Mouse (Mus musculus) 416B (cell line): ENCODE data around the gene Cntnap5b.

Source experiments
- DNase-seq: peaks from one replicate; pipeline ENCODE4 v3.0.0; 2011; ENCODE audit warnings: low read depth

Gene Cntnap5b

DNA sequence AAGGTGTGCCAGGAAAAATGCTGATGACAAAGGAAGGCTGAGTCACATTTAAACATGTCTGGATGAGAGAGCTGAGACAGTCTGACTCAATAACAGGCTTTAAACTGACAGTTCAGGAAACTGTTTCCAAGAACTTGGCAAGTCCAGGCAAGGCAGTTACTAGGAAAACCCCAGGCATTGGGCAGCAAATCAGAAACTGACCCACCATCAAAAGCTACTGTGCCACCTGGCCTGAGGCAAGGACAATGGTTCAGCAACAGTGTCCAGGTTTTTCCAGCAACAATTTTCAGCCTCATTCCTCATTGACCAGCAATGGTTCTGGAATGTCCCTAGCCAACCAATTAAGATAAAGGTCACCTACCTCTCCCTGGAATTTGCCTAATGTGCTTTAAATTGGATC lies 399.0 kb downstream of the Cntnap5b start:
- DNase-seq = no peak

DNA sequence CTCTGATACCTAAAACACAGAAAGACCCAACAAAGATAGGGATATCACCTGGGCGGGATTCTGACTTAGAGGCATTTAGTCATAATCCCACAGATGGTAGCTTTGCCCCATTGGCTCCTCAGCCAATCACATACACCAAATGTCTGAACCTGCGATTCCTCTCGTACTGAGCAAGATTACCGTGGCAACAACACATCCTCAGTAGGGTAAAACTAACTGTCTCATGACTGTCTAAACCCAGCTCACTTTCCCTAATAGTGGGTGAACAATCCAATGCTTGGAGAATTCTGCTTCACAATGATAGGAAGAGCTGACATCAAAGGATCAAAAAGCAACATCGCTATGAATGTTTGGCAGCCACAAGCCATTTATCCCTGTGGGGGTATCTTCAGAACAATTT lies 407.5 kb downstream of the Cntnap5b start:
- peak; percentile 96 for DNase-seq

DNA sequence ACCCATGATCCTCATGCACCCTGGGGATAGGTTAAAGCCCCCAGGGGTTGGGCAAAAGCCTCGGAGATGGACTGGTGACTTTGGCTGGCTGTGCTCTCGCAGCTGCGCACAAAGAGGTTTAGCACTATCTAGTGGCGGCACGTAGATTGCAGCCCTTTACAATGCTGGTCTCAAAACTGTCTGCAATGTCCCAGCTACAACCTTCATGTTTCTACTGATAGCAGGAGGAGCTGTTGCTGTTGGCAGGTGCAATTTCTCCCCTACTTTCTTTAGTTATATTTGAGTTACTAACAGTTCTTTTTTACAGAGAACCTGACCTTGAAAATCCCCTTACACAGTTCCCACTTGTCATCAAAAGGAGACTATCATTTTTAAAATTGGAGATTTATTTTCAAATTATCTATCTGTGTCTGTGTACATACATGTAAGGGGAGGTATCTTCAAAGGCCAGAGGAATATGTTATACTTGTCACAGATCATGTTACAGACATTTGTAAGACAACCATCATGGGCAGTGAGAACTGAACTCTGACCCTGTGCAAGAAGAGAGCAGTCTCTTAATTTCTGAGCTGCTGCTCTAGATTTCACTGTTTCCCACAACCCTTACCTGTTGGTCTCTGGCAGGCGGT lies 459.5 kb downstream of the Cntnap5b start:
- no peak for DNase-seq

DNA sequence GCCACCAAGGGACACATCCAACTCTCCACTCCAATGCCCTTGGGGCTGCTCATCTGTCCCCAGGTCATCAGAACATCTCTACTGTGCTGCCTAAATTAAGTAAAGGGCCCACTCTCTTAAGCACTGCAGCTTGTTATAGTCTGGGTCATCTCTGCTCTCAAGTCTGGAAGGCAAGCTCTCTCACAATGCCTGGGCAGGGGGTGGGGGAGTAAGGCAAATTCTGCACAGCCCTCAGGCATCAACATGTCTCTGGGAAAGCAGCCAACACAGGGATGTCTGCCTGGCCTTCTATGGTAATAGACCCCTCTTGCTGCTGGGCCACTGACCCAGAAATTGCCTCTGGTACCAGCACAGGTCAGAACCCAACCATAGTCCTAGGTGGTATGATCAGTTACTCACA lies 479.4 kb downstream of the Cntnap5b start:
- no peak for DNase-seq

DNA sequence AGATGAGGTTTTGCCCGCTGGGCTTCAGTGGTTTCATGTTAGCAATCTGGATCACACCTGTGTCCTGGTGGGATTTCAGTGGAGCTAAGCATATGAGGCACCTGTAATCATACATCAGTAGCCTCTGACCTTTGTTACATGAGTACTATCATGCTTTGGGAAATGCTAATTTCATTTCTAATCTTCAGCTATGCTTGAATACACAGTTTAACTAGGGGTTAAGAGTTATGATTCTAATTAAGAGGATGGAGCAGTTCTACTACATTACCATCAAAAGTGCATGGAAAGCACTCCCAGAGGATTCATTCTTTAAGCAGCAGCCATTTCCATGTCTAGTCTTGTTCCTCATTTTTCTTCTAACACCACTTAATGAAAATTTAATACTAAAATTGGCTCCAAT lies 538.1 kb downstream of the Cntnap5b start:
- DNase-seq = no peak

DNA sequence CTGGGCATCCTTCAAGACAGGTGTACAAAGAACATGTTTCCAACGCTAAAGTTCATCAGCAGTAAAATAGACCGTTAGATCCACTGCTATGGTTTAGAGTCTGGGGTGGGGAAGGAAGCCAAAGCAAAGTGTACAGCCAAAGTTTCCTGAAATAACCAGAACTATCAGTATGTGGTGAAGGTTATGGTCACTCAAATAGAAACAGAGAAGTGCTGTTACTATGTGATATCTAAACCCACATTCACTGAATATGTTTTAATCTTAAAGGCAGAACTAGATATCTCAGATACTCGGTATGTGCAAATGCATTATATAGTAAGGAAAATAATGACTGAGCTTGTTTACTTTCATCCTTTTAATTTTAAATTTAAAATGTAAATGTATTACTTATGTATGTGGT lies 558.5 kb downstream of the Cntnap5b start:
- DNase-seq = no peak

DNA sequence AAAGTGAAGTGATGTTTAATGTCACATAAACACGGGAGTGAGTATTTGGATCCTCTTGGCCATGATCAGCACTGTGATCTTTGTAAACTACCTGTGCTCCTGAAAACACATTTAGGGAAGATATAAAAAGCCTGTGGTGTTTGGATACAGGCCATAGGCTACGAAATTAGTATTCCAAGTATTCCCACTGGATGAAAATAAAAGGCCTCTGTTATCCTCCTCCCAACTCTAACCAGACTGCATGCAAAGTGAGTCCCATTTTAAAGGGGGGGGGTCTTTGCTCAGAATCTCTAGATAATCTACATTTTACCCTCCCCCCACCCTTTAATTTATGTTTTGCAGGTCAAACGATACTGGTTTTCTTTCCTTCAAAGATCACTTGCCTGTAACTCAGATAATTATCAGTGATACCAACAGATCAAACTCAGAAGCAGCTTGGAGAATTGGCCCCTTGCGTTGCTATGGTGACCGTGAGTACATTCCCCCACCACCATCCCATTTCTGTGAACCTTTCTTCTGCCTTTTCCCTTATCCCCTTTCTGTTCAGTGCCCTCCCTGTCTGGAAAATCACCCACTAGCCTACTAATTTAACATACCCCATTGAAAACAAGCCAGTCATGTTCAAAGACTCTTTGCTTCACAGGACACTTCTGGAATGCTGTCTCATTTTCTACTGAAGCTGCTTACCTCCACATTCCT lies 597.0 kb downstream of the Cntnap5b start:
- no peak for DNase-seq

DNA sequence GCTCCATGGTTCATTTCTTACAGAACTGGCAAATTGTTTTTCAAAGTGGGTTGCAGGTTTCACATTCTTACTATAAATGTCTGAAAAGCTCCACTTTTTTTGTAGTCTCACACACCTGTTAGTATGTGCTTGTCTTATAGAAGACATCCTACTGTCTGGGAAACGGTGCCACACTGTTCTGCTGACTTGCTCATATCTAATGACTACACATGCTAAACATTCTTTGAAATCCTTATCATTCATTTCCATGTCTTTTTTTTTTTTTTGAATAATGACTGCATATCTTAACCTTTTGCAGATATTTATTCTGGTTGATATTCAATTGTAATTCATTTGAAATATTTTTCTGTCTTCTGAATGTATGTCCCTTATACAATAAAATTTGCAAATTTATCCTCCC lies 613.7 kb downstream of the Cntnap5b start:
- DNase-seq = no peak

DNA sequence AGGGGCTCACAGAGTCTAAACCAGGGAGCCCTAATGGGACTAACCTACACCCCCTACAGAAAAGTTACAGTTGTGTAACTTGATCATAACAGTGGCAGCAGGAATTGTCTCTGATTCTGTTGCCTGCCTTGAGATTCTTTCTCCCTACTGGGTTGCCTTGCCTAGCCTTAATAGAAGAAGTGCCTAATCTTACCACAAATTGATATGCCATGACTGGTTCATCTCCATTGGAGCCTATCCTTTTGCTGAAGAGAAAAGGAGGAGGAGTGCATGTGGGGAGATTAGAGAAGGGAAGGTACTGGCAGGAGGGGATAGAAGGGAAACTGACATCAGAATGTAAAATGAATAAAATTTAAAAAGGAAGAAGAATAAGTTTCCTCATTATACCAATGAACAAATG lies 621.5 kb downstream of the Cntnap5b start:
- DNase-seq = no peak

DNA sequence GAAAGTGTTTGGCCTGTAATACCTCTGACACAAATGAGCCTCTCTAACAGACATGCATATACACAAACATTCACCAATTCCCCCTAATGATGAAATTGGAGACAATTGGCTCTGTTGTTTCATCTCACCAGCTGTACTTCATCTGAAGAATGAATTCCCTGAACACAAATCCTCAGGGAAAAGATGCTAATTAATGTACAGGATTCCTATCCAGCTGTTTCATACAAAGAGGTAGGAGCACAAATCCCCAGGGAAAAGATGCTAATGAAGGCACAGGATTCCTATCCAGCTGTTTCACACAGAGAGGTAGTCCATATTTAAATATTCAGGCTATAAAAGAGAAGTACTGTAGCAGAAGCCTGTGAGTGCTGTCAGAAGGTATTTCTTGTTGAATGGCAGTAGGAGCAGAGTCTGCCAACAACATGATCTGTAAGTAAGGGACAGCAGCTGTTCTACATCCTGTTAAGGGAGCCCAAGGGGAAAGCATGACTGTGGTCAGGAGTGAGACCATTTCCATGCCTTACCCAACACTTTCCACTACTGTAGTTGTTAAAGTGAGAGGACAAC lies 644.2 kb downstream of the Cntnap5b start:
- DNase-seq = no peak

DNA sequence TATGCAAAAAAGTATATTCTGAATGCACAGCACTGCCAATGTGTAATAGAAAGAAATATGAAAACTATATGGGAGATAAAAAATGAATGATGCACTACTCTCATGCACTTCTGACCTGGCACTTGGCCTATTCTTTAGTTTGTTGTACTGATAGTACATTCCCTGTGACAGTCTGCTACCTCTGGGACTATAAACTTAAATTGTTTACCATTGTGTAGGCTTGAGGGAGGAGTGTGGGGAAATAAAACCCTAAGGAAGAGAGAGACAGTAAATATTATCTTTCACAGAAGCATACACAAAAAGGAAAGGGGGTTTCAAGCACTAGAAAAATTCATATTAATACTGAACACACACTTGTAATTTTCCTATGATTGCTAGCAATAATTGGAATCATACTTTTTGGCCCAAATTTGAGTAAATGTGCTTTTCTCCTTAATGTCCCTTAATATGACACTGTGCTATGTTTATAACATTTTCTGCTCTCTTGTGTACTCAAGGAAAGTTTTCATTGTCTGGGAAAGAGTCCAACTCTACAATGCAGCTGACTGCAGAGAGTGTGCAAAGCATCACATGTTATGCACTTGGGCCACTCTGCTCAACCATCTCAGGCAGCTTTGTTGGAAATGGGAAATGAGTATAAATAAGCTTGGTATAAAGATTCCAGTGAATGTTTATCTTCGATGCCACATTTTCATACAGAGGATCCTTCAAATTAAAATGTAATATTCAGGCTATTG lies 657.6 kb downstream of the Cntnap5b start:
- no peak for DNase-seq

DNA sequence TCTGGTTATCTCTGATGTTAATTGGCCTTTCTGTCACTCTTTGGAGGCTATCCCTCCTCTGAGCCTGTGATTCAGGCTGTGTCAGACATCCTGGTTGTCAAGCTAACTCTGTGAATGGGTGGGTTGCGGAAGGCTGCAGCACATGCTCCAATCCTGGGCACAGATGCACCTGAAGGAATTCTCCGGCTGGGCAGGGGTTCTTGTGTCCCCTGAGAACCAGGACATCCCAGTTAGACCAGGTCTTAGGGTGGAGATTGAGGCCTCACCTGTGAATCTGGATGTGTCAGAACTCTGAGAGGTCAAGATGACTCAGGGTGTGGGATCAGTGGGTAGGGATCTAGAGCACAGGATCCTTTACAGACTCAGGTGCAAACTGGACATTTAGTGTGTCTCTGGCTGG lies 691.3 kb downstream of the Cntnap5b start:
- no peak for DNase-seq

DNA sequence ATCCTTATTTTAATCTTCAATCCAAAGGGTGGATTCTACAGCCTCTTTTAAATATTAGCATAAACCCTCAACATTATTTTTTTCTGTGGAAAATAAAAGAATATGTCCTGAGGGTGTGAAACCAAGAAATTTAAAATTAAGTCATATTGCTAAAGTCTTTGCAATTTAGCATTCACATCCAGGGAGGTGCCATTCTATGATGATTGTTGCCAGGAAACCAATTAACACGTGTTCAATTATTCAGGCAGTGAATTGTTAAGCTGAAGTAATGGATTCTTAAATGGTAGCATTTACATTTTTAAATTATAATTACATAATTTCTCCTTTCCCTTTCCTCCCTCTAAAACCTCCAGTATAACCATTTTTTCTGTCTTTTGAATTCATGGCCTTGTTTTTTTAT lies 692.7 kb downstream of the Cntnap5b start:
- DNase-seq = no peak

DNA sequence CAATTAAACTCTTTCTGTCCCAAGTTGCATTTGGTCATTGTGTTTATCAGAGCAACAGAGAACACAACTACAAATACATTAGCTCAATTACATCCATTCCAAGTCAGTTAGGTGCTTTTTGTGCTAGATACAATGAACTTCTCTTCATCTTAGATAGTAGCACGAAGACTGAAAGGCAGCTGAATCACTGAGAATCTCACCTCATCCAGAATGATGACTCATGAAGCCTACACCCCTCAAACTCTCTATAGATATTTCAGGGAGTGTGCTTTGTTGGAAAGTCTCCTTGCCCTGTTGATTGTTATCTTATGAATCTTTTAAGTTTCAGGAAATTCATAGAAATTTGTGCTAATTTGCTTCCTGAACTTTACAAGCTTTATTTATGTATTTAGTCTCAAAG lies 695.0 kb downstream of the Cntnap5b start:
- DNase-seq = no peak

DNA sequence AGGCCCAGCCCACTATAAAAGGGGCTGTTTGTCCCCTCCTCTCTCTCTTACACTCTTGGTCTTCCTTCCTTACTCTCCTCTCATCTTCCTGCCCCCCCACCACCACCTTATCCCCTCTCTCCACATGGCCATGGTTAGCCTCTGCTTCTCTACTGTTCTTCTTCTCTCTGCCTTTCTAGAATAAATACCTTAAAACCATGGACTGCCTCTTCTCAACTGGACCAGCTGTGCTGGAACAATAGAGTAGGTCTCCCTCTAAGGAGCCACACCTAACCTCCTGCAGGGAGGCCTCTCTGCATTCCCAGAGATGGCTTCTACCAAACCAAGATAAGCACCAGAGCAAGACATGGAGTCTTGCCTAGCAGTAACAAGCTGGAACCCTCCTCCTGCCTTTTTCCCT lies 737.3 kb downstream of the Cntnap5b start:
- no peak for DNase-seq
